Mouse (Mus musculus): ENCODE data around the gene Isg20l2.

GRCm38 (mm10) chr3:87960191-87960585 lies 30.1 kb downstream of the Isg20l2 start:
- TF ChIP-seq CTCF (conservative IDR thresholded peaks at IDR 0.05; ENCODE audit: low read length) (no peak), POU5F1 (IDR thresholded peaks at IDR 0.05; ENCODE audit: borderline replicate concordance, low read length) (no peak)

All from E14TG2a.4 (cell line).